Mouse (Mus musculus) small intestine, adult 2 months (tissue): ENCODE data around the gene Slc30a7.

Experiments used
- CTCF ChIP-seq: fragments of 200-500 bp; IDR thresholded peaks from 2 replicates; pipeline ENCODE4 v1.5.1; 2012; ENCODE audit warnings: low read depth, mild to moderate bottlenecking, control low read depth, inconsistent platforms, low read length, moderate library complexity, mixed read lengths; ENCODE audit not compliant: insufficient replicate concordance, insufficient read length; ENCODE audit errors: extremely low read depth
- POLR2A ChIP-seq: fragments of 200-500 bp; IDR thresholded peaks from 2 replicates; pipeline ENCODE4 v1.6.1; 2012; ENCODE audit warnings: low read depth, mild to moderate bottlenecking, control low read depth, inconsistent platforms, low read length, moderate library complexity

DNA sequence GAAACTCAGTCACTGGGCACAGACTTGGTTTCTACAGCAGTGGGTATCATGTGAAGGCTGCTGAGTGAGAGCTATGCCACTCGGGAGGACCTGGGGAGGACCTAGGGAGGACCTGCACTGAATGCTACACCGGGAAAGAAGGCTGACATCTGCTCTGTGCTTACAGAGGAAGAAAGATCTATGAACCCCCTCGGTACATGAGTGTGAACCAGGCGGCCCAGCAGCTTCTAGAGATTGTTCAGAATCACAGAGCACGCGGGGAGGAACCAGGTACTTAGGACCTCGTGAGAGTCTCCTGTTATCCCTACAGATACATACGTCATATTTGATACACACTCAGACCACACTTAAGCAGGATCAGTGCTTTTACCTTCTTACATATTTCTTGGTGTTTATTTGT, 80.7 kb downstream of the Slc30a7 start:
- TF ChIP-seq POLR2A (no peak), CTCF (no peak)
